ENCODE assay signal across 12 mouse cellular contexts in the genomic region with DNA sequence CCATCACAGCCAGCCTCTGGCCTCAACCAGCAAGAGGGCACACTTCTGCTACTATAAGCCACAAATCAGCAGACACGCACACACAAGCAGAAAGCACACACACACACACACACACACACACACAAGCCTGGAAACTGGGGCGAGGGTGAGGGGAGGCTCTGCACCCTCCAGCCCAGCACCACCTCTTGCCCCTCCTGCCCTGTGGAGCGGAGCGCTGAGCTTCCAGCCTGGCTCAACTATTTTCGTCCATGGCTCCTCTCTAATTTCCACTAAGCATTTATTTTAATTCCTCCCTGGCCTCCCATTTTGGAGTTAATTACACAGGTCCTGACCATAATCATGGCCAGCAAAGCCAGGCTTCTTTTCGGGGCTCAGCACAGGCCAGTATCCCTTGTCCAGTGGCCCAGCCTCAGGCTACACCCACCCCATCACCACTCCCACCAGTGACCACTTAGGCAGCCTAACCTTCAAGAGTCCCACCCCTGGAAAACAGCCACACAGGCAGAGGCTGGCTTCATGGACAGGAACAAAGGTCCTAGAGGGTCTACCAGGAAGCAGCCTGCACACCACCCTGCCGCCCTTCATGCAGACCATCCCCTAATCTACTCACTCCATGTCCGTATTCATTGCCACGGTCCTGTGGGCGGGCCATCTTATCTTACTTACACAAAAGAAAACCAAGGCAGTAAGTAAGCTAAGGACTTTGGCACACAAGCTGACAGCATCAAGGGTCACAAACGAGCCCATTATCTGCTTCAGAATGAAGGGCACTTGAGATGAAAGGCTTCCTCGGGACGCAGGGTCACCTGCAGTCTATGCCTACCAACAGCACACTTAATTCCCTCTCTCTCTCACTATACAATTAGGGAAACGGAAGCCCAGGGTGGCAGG. TPM values are rescaled to one million over a fixed set of nuclear protein-coding genes. Genes with fewer than 3 reads are reported as not detected.
DNase-seq lines count a peak whose midpoint lies in the region; ATAC-seq and TF ChIP-seq lines count a peak whose summit lies in the region.
"Had no signal": no experiment of that assay in that cellular context is flagged by ENCODE, and none has a peak within 500 bp of the region (broad histone marks: within the 10 kb centered on the region; RNA-seq: fewer than 3 reads in every experiment).

No protein-coding gene starts in this region.

- no peak for TF ChIP-seq RAD21 in MEL (IDR thresholded peaks at IDR 0.05; ENCODE audit: low read depth, low read length)

- H3K4me1 ChIP-seq in hindbrain, embryonic 13.5 days (replicated peaks): peaks cover 58% of the 10 kb centered on the region
- H3K4me1 ChIP-seq in hindbrain, postnatal 0 days (ENCODE audit: insufficient read depth, low read length): peaks cover 15% of the 10 kb centered on the region
- H3K4me1 ChIP-seq in MEL (ENCODE audit: control insufficient read depth in 1 of 2, insufficient read depth in 2 of 2, low read length in 2 of 2): peaks cover 3 to 21% of the 10 kb centered on the region in 2 experiments
- H3K4me1 ChIP-seq in embryonic facial prominence, embryonic 15.5 days: peaks cover 35% of the 10 kb centered on the region

- no peak for TF ChIP-seq CTCF in hindbrain, postnatal 0 days (IDR thresholded peaks at IDR 0.05; ENCODE audit: low read depth)
- no peak for TF ChIP-seq CTCF in MEL (IDR thresholded peaks at IDR 0.05 in 2 of 3, conservative IDR thresholded peaks at IDR 0.05 in 1 of 3; ENCODE audit: control insufficient read depth in 1 of 3, insufficient read depth in 1 of 3, low read depth in 2 of 3, low read length in 3 of 3, poor library complexity in 1 of 3, severe bottlenecking in 1 of 3)

- no peak overlapping the region for H3K27ac ChIP-seq in hindbrain, embryonic 13.5 days
- H3K27ac ChIP-seq in hindbrain, postnatal 0 days: no peak overlapping the region
- H3K27ac ChIP-seq in MEL (ENCODE audit: control insufficient read depth, low read depth, low read length): no peak overlapping the region
- H3K27ac ChIP-seq in embryonic facial prominence, embryonic 15.5 days (replicated peaks): no peak overlapping the region
- H3K27ac ChIP-seq: heart, adult 2 months had no signal

- no peak for ATAC-seq in hindbrain, embryonic 13.5 days (ENCODE audit: low FRiP score)
- no peak for ATAC-seq in hindbrain, postnatal 0 days
- peak; percentile 76; the same call in 1 of the 2 replicates for ATAC-seq in embryonic facial prominence, embryonic 15.5 days (ENCODE audit: insufficient number of reproducible peaks, low FRiP score, low TSS enrichment, low read depth)

- peaks cover 17% of the 10 kb centered on the region; the same call in 1 of the 2 replicates for H3K36me3 ChIP-seq in hindbrain, embryonic 13.5 days
- H3K36me3 ChIP-seq in hindbrain, postnatal 0 days (ENCODE audit: insufficient read depth, low read length): no peaks in the 10 kb centered on the region
- peaks cover 0 to 2% of the 10 kb centered on the region in 2 experiments; a peak in 2 of 4 replicates for H3K36me3 ChIP-seq in MEL (ENCODE audit: control insufficient read depth in 1 of 2, insufficient read depth in 2 of 2, low read length in 2 of 2)
- H3K36me3 ChIP-seq in embryonic facial prominence, embryonic 15.5 days: no peaks in the 10 kb centered on the region

- TF ChIP-seq POLR2A in MEL (IDR thresholded peaks at IDR 0.05; ENCODE audit: control insufficient read depth in 1 of 2, insufficient read depth in 1 of 2, low read depth in 1 of 2, low read length in 2 of 2, poor library complexity in 1 of 2): no peak

- DNase-seq in hindbrain, postnatal 0 days (ENCODE audit: low spot score): no peak
- peak; percentile 41 for DNase-seq in MEL (ENCODE audit: low read depth, low spot score)
- peak; percentile 44 for DNase-seq in lung, postnatal 14 days
- no peak for DNase-seq in right cerebral cortex, postnatal 4 days
- DNase-seq in left cerebral cortex, postnatal 10 days (ENCODE audit: extremely low spot score in 1 of 2, low spot score in 2 of 2): no peak
- DNase-seq in adrenal gland, postnatal 10 days: no peak
- DNase-seq: cerebellum, adult 2 months; heart, adult 2 months; right cerebral cortex, adult 18-20 months had no signal

- H3K4me3 ChIP-seq in hindbrain, embryonic 13.5 days: no peak overlapping the region
- no peak overlapping the region for H3K4me3 ChIP-seq in hindbrain, postnatal 0 days (ENCODE audit: low read length)
- H3K4me3 ChIP-seq in MEL (ENCODE audit: control insufficient read depth in 1 of 2, insufficient read depth in 1 of 2, low read depth in 2 of 2, low read length in 2 of 2): no peak overlapping the region
- H3K4me3 ChIP-seq in embryonic facial prominence, embryonic 15.5 days (replicated peaks): no peak overlapping the region
- H3K4me3 ChIP-seq: heart, adult 2 months had no signal

- no peaks in the 10 kb centered on the region for H3K9me3 ChIP-seq in hindbrain, embryonic 13.5 days
- no peaks in the 10 kb centered on the region for H3K9me3 ChIP-seq in hindbrain, postnatal 0 days (ENCODE audit: low read length)
- no peaks in the 10 kb centered on the region for H3K9me3 ChIP-seq in MEL (replicated peaks; ENCODE audit: insufficient read depth, low read length)
- no peaks in the 10 kb centered on the region for H3K9me3 ChIP-seq in embryonic facial prominence, embryonic 15.5 days (replicated peaks)

- H3K9ac ChIP-seq in hindbrain, embryonic 13.5 days: peak overlapping the region; percentile 49; the same call in 1 of the 2 replicates
- no peak overlapping the region for H3K9ac ChIP-seq in hindbrain, postnatal 0 days (replicated peaks; ENCODE audit: low read length)
- H3K9ac ChIP-seq in MEL (ENCODE audit: control insufficient read depth, low read depth, low read length, poor library complexity, severe bottlenecking): no peak overlapping the region
- H3K9ac ChIP-seq in embryonic facial prominence, embryonic 15.5 days: no peak overlapping the region

- TF ChIP-seq EP300 in MEL (IDR thresholded peaks at IDR 0.05; ENCODE audit: low read depth in 1 of 2, low read length in 2 of 2): peak; percentile 42 to 53; a peak in 3 of 4 replicates

- 54% methylated on average over 14 of the region's 14 CpGs for WGBS in hindbrain, embryonic 13.5 days
- WGBS in hindbrain, postnatal 0 days: 57% methylated on average over 14 of the region's 14 CpGs
- 49% methylated on average over 14 of the region's 14 CpGs for WGBS in embryonic facial prominence, embryonic 15.5 days

- H3K4me2 ChIP-seq in hindbrain, embryonic 13.5 days: no peak overlapping the region
- no peak overlapping the region for H3K4me2 ChIP-seq in hindbrain, postnatal 0 days (ENCODE audit: low read depth, low read length)
- H3K4me2 ChIP-seq in embryonic facial prominence, embryonic 15.5 days (replicated peaks): no peak overlapping the region

- intact Hi-C loops in left cerebral cortex, postnatal 10 days (cut with DNase I): no loop called here

- H3K79me2 ChIP-seq in MEL (ENCODE audit: control insufficient read depth, insufficient read depth, low read length, poor library complexity): no peaks in the 10 kb centered on the region; the same call in 1 of the 2 replicates

- H3K27me3 ChIP-seq in hindbrain, embryonic 13.5 days: no peaks in the 10 kb centered on the region
- no peaks in the 10 kb centered on the region for H3K27me3 ChIP-seq in hindbrain, postnatal 0 days (ENCODE audit: insufficient read depth, low read length)
- H3K27me3 ChIP-seq in MEL (ENCODE audit: control insufficient read depth in 1 of 2, insufficient read depth in 2 of 2, low read length in 2 of 2): no peaks in the 10 kb centered on the region
- no peaks in the 10 kb centered on the region for H3K27me3 ChIP-seq in embryonic facial prominence, embryonic 15.5 days

TF ChIP-seq in MEL, 35 proteins besides CTCF, POLR2A, EP300 and RAD21 (continues in another document):
- TF ChIP-seq TCF12 (IDR thresholded peaks at IDR 0.05; ENCODE audit: low read depth, low read length) (peak; percentile 35; the same call in 1 of the 2 replicates), HCFC1 (IDR thresholded peaks at IDR 0.05; ENCODE audit: low read depth, low read length) (no peak), RCOR1 (IDR thresholded peaks at IDR 0.05; ENCODE audit: low read depth, low read length) (no peak), POLR2AphosphoS5 (IDR thresholded peaks at IDR 0.05; ENCODE audit: borderline replicate concordance, low read depth, low read length) (no peak), ZNF384 (IDR thresholded peaks at IDR 0.05; ENCODE audit: low read depth, low read length) (no peak), GABPA (IDR thresholded peaks at IDR 0.05; ENCODE audit: low read depth, low read length) (no peak), ELF1 (IDR thresholded peaks at IDR 0.05; ENCODE audit: low read depth, low read length) (no peak), ETS1 (IDR thresholded peaks at IDR 0.05; ENCODE audit: low read depth, low read length) (no peak), SMC3 (IDR thresholded peaks at IDR 0.05; ENCODE audit: low read depth, low read length) (no peak; the same call in 1 of the 2 replicates), KAT2A (conservative IDR thresholded peaks at IDR 0.05; ENCODE audit: low read depth, low read length) (no peak), GATA1 (IDR thresholded peaks at IDR 0.05; ENCODE audit: low read depth, low read length) (peak; percentile 30; the same call in 1 of the 2 replicates)

RNA-seq across cellular contexts. Expression of gene Vav2, which starts 37.3 kb away (rescaled TPM):
- 13.4 and 15.1 TPM in 2 replicates for polyA plus RNA-seq in hindbrain, embryonic 13.5 days (2015; fragmentation: Nextera tagmentation; extraction: Ambion mirVana)
- 38.4 and 44.9 TPM in 2 replicates for total RNA-seq in hindbrain, postnatal 0 days (2014; rRNA removed)
- polyA plus RNA-seq in hindbrain, postnatal 0 days (2015; fragmentation: Nextera tagmentation; extraction: Ambion mirVana): 8.2 TPM in 2 replicates
- total RNA-seq in MEL (2012; rRNA removed): 7.4 and 8.8 TPM in 2 replicates
- 10 to 100 TPM in 1 of 2 experiments, not detected in 1; 15.9 TPM for polyA plus RNA-seq in MEL (2012; ENCODE audit: insufficient read depth in 1 of 2, insufficient read length in 2 of 2, low read depth in 1 of 2, low replicate concordance in 2 of 2, missing spikeins in 1 of 2)
- 5.8 and 6.7 TPM in 2 replicates for polyA plus RNA-seq in embryonic facial prominence, embryonic 15.5 days (2015; fragmentation: Nextera tagmentation; extraction: Ambion mirVana)
- 10 to 100 TPM; 26.1 to 29.0 TPM for total RNA-seq in left cerebral cortex, postnatal 10 days (2021)
- total RNA-seq in adrenal gland, postnatal 10 days (2021): 10 to 100 TPM; 21.5 to 29.6 TPM

RNA-seq across cellular contexts. Expression of gene Brd3os, which starts 52.6 kb away (rescaled TPM):
- 35.5 and 35.8 TPM in 2 replicates for polyA plus RNA-seq in hindbrain, embryonic 13.5 days (2015; fragmentation: Nextera tagmentation; extraction: Ambion mirVana)
- total RNA-seq in hindbrain, postnatal 0 days (2014; rRNA removed): 29.9 and 30.9 TPM in 2 replicates
- polyA plus RNA-seq in hindbrain, postnatal 0 days (2015; fragmentation: Nextera tagmentation; extraction: Ambion mirVana): 34.1 and 39.7 TPM in 2 replicates
- total RNA-seq in MEL (2012; rRNA removed): 0.31 and 0.72 TPM in 2 replicates
- 1 to 10 TPM in 1 of 2 experiments, not detected in 1; 2.9 TPM for polyA plus RNA-seq in MEL (2012; ENCODE audit: insufficient read depth in 1 of 2, insufficient read length in 2 of 2, low read depth in 1 of 2, low replicate concordance in 2 of 2, missing spikeins in 1 of 2)
- polyA plus RNA-seq in embryonic facial prominence, embryonic 15.5 days (2015; fragmentation: Nextera tagmentation; extraction: Ambion mirVana): 16.4 and 17.0 TPM in 2 replicates
- 10 to 100 TPM; 27.9 to 29.1 TPM for total RNA-seq in left cerebral cortex, postnatal 10 days (2021)
- 1 to 10 TPM; 4.8 to 5.7 TPM for total RNA-seq in adrenal gland, postnatal 10 days (2021)
- total RNA-seq: monocyte, adult 5-6 weeks had no signal

Comparison
In these comparisons a context has a peak if more than half of its experiments do, and no peak if none do; other contexts are left out.
1. DNase-seq: peak in MEL (single experiment) and lung, postnatal 14 days (single experiment); none in hindbrain, postnatal 0 days (single experiment), right cerebral cortex, postnatal 4 days (single experiment), left cerebral cortex, postnatal 10 days (0 of 2) and adrenal gland, postnatal 10 days (single experiment).